Mouse (Mus musculus) urinary bladder, adult 2 months (tissue): ENCODE measurements around the gene Brd7. TPM values are rescaled to one million over a fixed set of nuclear protein-coding genes. Genes with fewer than 3 reads are reported as not detected.

Experiments
- DNase-seq: peaks from one replicate; pipeline ENCODE4 v3.0.0; 2022; ENCODE audit warnings: low spot score
- polyA plus RNA-seq: library from polyadenylated mRNA; depleted of rRNA; stranded (reverse); fragments of >200 nt; gene quantifications from 2 replicates; pipeline ENCODE4 v1.2.3, GENCODE M21; 2012; rRNA removed

Brd7 gene
- polyA plus RNA-seq, 1 experiment: 45.6 TPM

DNA sequence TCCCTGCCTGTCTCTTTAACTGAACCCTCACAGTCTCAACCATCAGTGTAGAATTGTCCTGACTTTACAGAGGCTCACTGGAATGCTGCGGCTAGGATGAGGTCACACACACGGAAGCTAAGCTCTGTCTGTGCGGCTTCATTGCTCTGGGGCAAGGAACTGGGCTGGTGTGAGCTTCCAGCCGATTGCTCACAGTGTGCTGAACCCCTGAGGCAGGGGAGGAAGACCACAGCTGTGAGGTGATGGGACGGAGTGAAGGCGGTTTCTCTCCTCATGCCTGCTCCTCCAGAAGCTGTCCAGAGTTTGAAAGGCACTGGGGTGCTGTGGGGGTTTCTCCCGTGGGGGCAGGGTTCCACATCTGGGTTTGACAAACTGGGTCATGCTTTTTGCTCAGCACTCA, 77.3 kb downstream of the Brd7 start:
- no peak for DNase-seq

- DNase-seq: no peak
Measured at GRCm38 (mm10) chr8:88283243-88284115, 78.5 kb downstream of the Brd7 start.

- DNase-seq: no peak
Measured at GRCm38 (mm10) chr8:88282684-88283083, 79.3 kb downstream of the Brd7 start.

Other genes with a start within 250 kb of the Brd7 start
- 41.8 and 52.1 TPM in 2 replicates for gene Cnep1r1, start 243.4 kb downstream of the Brd7 start, polyA plus RNA-seq
- 23.7 and 25.5 TPM in 2 replicates for gene Heatr3, start 224.3 kb downstream of the Brd7 start, polyA plus RNA-seq
- 17.6 and 18.9 TPM in 2 replicates for gene Tent4b, start 163.0 kb downstream of the Brd7 start, polyA plus RNA-seq
- 15.0 and 15.2 TPM in 2 replicates for gene Adcy7, start 89.8 kb downstream of the Brd7 start, polyA plus RNA-seq
- 65.2 and 90.3 TPM in 2 replicates for gene Nkd1, start 159.2 kb upstream of the Brd7 start, polyA plus RNA-seq